Mouse (Mus musculus) lung, adult 2 months (tissue): ENCODE measurements around the gene Pam. TPM values are rescaled to one million over a fixed set of nuclear protein-coding genes. Genes with fewer than 3 reads are reported as not detected.
"Not testable (repeated sequence)": the region's sequence is repeated elsewhere in the genome, so short reads cannot be mapped to it uniquely, and the experiment has no call there.

ENCODE experiments used
- DNase-seq: peaks from one replicate; pipeline ENCODE4 v3.0.0; 2022
- H3K4me1 ChIP-seq: fragments of 200-500 bp; 2 replicates; pipeline ENCODE4 v1.6.1; 2011; ENCODE audit warnings: low read length; ENCODE audit not compliant: control insufficient read depth, insufficient read depth
- H3K4me3 ChIP-seq: fragments of 200-500 bp; replicated peaks from 2 replicates; pipeline ENCODE3; 2011; ENCODE audit warnings: low read depth, mild to moderate bottlenecking, control low read depth, low read length; ENCODE audit errors: extremely low read depth
- CTCF ChIP-seq: fragments of 200-500 bp; IDR thresholded peaks from 2 replicates; pipeline ENCODE4 v1.5.1; 2011; ENCODE audit warnings: mild to moderate bottlenecking, low read length, control low read depth; ENCODE audit not compliant: insufficient read depth
- POLR2A ChIP-seq: fragments of 200-500 bp; IDR thresholded peaks from 2 replicates; pipeline ENCODE4 v1.6.1; 2011; ENCODE audit warnings: low read depth, mild to moderate bottlenecking, control low read depth, low read length, borderline replicate concordance; ENCODE audit errors: extremely low read depth
- WGBS: fragments of 180-500 bp; shearing (Covaris S2); methylation state at CpG from one replicate; pipeline ENCODE4 v1.1.7; 2018; 5-methylcytosine and 5-hydroxymethylcytosine counted together
- polyA plus RNA-seq: library from polyadenylated mRNA; depleted of rRNA; stranded (reverse); fragments of >200 nt; gene quantifications from 2 replicates; pipeline ENCODE4 v1.2.3, GENCODE M21; 2012

Pam gene
- polyA plus RNA-seq, 1 experiment = 231 TPM

GRCm38 (mm10) chr1:98023866-98024265 lies 71.6 kb downstream of the Pam start:
- WGBS = 84% methylated on average over 4 of the region's 4 CpGs
- no peaks in the 10 kb centered on the region; the same call in 1 of the 2 replicates for H3K4me1 ChIP-seq
- no peak overlapping the region for H3K4me3 ChIP-seq
- TF ChIP-seq POLR2A (no peak), CTCF (no peak)
- no peak for DNase-seq

GRCm38 (mm10) chr1:98018987-98019386 lies 76.5 kb downstream of the Pam start:
- no peak for TF ChIP-seq POLR2A
- TF ChIP-seq CTCF = no peak
- no peak for DNase-seq
- no peak overlapping the region for H3K4me3 ChIP-seq
- 92% methylated on average over 9 of the region's 9 CpGs for WGBS
- H3K4me1 ChIP-seq = no peaks in the 10 kb centered on the region

GRCm38 (mm10) chr1:98016004-98016848 lies 79.2 kb downstream of the Pam start:
- TF ChIP-seq CTCF (no peak), POLR2A (no peak)
- DNase-seq = no peak
- 78% methylated on average over 10 of the region's 10 CpGs for WGBS
- Histone ChIP-seq H3K4me1 (no peaks in the 10 kb centered on the region), H3K4me3 (no peak overlapping the region)

DNA sequence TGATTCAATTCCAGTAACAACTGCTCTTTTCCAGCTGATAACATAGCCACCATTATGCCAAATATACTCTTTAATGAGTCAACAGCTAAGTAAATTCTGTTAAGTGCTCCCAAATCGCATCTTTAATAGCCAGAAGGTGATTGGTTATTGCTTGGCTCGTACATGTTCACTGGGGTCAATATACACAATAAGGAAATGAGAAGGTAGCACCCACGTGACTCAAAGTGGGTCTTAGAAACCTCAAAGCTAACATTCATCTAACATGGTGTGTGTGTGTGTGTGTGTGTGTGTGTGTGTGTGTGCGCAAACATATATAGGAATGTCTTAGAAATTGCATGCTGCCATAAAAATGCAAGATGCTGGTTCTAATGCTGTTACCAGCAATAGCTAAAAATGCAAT lies 79.9 kb downstream of the Pam start:
- no peaks in the 10 kb centered on the region for H3K4me1 ChIP-seq
- 76% methylated on average over 4 of the region's 4 CpGs for WGBS
- H3K4me3 ChIP-seq = no peak overlapping the region
- no peak for DNase-seq
- TF ChIP-seq CTCF (no peak), POLR2A (no peak)

DNA sequence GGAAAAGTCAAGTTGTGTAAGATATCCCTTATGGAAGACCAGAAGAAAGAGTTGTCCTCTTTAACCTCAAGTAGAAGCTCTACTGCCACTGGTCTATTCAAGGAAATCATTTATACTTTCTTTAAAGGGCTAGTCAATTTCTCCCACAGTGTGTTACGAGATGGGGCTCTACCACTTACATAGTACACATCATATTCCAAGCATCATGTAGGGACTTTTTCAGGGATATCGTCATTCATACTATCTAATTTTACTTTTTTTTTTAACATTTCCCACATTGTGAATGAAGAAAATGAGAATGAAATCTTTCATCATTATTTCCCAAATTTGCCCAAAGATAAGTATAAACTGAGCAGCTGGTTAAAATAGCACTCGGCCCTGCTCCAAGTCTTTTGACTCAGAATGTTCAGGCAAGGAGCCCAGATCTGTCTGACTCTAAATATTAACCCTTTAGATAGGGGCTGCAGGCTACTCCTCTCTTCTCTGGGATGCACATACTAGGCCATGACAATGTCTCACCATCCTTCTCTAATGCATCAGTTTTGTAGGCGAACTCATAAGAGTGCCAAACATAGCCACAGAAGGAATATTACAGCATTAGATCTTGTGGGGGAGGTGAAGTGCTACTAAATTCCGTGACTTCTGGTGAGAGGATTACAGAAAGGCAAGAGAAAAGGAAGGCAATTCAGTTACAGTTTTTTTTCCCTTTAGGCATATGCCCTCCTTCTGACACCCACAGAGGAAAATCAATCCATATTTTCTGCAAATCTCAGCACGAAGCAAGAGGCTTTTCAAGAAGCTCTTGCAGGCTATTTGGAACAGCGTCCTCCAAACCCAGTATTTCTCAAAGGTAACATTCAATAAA lies 92.7 kb downstream of the Pam start:
- TF ChIP-seq CTCF = no peak
- no peak for TF ChIP-seq POLR2A
- H3K4me1 ChIP-seq = no peaks in the 10 kb centered on the region; the same call in none of the 2 replicates
- DNase-seq = no peak
- no peak overlapping the region for H3K4me3 ChIP-seq
- 58% methylated on average over 7 of the region's 7 CpGs for WGBS

DNA sequence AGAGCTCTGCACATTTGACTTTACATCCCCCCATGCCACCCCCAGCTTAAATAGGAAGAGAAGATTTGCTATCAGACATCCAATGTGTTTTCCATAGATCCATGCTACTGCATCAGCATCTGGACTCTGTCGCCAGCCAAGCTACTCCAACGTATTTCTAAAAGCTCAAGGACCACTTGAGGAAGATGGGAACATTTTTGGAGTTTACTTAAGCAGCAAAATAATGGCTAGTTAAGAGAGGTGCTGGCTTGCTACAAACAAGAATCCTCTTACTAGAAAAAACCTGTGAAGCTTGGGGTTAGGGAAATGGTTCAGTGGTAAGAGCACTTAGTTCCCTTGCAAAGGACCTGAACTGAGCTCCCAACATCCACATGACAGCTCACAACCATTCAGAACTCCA lies 96.0 kb downstream of the Pam start:
- Histone ChIP-seq H3K4me1 (no peaks in the 10 kb centered on the region; the same call in none of the 2 replicates), H3K4me3 (no peak overlapping the region)
- WGBS = 84% methylated on average over 2 of the region's 2 CpGs
- DNase-seq = no peak
- TF ChIP-seq CTCF = no peak
- no peak for TF ChIP-seq POLR2A

DNA sequence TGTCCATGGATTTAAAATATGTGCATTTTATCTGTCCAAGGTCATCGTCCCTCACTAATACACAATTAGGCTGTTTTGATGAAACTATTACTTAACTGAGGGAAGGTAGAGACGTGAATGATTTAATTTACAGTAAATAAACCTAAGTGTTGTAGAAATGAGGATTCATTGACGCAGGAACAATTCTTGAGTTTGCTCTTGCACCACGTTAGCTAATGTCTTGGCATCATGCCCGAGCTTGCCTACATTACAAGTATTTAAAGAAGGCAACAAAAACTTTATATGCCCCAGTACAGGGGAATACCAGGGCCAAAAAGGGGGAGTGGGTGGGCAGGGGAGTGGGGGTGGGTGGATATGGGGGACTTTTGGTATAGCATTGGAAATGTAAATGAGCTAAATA lies 96.5 kb downstream of the Pam start:
- H3K4me3 ChIP-seq, H3K4me1 ChIP-seq, DNase-seq: not testable (repeated sequence)
- 39% methylated on average over 5 of the region's 5 CpGs for WGBS

DNA sequence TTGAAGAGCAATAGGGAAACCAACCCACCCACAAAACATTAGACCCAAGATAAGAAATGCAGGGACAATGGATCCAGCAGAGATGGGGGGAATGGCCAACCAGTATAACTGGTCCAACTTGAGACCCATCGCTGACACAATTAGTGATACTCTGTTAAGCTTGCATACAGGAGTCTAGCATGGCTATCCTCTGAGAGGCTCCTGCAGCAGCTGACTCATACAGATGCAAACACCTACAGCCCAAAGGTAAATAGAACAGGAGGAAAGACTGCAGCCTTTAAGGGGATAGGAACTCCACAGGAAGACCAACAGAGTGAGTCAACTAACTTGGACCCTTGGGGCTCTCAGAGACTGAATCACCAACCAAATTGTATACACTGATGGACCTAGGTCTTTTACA lies 98.4 kb downstream of the Pam start:
- Histone ChIP-seq H3K4me1 (no peaks in the 10 kb centered on the region; the same call in none of the 2 replicates), H3K4me3 (no peak overlapping the region)
- no peak for TF ChIP-seq POLR2A
- no peak for TF ChIP-seq CTCF
- no peak for DNase-seq
- 79% methylated on average over 1 of the region's 1 CpGs for WGBS

DNA sequence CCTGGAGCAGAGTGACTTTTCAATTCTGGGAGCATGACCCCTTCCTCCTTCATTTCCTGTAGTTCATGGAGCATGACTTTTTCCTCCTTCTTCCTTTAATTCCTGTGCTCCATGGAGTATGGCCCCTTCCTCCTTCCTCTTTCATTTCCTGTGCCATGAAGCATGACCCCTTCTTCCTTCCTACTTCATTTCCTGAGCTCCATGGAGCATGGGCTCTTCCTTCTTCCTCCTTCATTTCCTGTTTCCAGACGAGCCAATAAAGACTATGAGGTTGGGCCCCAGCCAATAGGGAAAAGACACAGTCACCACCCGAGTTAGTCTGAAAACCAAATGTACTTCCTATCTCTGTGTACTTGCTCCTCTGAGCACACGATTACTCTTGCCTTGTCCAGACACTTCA lies 103.5 kb downstream of the Pam start:
- 44% methylated on average over 3 of the region's 3 CpGs for WGBS
- TF ChIP-seq CTCF (no peak), POLR2A (no peak)
- no peaks in the 10 kb centered on the region for H3K4me1 ChIP-seq
- no peak for DNase-seq
- no peak overlapping the region for H3K4me3 ChIP-seq

GRCm38 (mm10) chr1:97983189-97983588 lies 112.3 kb downstream of the Pam start:
- 37% methylated on average over 1 of the region's 1 CpGs for WGBS
- DNase-seq = no peak

DNA sequence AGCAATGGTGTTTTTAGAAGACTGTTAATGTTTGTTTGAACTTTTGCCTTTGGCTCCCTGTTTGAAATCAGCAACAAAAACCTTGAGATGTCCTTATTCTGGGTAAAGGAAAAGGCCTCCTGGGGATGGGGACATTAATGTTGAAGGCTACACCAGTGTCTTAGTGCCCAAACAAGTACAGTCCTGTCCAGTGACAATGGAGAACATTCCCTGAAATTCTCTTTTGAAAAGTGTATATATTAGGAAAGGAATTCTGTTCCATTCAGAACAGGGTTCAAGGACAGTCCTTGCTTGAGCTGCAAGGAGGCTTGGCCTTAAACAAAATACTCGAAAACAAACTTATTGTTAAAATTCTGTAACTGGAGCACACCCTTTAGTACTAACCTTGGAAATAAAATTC lies 116.0 kb downstream of the Pam start:
- Histone ChIP-seq H3K4me1 (peaks cover 2% of the 10 kb centered on the region), H3K4me3 (no peak overlapping the region)
- TF ChIP-seq CTCF (no peak), POLR2A (no peak)
- 100% methylated on average over 1 of the region's 1 CpGs for WGBS
- DNase-seq = no peak

More at GRCm38 (mm10) chr1:97983189-97983588, 112.3 kb downstream of the Pam start:
- Histone ChIP-seq H3K4me1 (no peaks in the 10 kb centered on the region; the same call in 1 of the 2 replicates), H3K4me3 (no peak overlapping the region)
- TF ChIP-seq CTCF (no peak), POLR2A (no peak)
